Mouse (Mus musculus) frontal cortex, adult 2 months (tissue): Measurements from ENCODE around the gene Camk2d. TPM values are rescaled to one million over a fixed set of nuclear protein-coding genes. Genes with fewer than 3 reads are reported as not detected.

Experiments
- DNase-seq, 2 experiments: peaks; one replicate each; pipeline ENCODE4 v3.0.0; 2022; ENCODE audit warnings: low spot score in 1 of 2; ENCODE audit errors: extremely low spot score in 1 of 2
- polyA plus RNA-seq: library from polyadenylated mRNA; depleted of rRNA; stranded (reverse); fragments of >200 nt; gene quantifications from 2 replicates; pipeline ENCODE4 v1.2.3, GENCODE M21; 2012

The Camk2d gene
- polyA plus RNA-seq, 1 experiment = 142 TPM

DNA sequence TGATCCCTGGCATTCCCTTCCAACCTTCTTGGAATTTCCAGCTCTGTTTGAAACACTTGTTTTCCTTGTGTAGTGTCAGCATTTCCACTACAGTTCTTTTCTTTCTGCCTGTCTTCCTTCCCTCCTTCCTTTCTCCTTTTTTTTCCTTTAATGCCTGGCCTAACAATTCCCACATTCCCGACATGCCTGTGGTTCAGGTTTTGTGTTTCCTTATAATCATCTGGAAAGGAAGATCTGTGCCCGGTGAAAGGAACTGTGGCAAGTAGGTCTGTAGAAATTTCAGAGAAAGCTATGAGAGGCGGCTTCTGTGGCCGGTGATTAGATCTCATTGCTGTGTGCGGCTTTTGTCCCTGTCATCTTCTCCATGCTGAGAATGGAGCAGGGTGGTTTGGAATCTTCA, 139.1 kb downstream of the Camk2d start:
- no peak for DNase-seq

DNA sequence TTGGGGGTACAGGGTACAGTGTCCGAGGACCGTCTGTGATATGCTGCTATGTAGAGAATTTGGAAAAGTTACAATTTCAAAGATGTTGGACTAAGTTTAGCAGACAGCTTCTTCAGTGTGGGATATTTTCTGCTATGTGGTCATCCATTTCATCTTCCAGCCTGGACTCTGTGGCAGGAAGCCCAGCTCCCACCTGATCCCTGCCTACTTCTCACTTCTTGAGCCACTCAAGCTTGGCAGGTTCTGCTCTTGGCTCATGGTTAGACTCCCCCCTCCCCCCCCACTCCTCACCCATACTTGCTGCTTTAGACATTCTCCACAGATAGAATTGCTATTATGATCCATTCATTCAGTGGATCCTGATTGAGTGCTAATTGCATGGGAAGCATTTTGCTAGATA, 141.0 kb downstream of the Camk2d start:
- DNase-seq = no peak

DNA sequence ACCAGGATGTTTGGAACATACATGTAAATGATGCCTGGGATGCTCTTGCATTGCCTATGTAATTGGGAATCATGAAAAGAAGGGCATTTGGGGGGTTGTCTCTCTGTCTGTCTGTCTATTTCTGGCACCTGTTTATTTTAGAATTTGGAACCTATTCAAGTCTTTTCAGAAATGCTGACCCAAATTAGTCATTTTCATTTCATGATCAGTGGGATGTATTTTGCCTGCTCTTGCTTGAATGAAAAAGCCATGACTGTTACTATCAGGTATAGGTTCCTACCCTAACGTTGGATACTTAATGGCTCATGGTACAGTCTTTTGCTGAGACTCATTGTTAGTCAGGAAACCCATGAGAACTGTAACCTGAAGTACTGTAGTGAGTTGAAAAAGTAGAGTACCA, 144.0 kb downstream of the Camk2d start:
- DNase-seq = no peak

DNA sequence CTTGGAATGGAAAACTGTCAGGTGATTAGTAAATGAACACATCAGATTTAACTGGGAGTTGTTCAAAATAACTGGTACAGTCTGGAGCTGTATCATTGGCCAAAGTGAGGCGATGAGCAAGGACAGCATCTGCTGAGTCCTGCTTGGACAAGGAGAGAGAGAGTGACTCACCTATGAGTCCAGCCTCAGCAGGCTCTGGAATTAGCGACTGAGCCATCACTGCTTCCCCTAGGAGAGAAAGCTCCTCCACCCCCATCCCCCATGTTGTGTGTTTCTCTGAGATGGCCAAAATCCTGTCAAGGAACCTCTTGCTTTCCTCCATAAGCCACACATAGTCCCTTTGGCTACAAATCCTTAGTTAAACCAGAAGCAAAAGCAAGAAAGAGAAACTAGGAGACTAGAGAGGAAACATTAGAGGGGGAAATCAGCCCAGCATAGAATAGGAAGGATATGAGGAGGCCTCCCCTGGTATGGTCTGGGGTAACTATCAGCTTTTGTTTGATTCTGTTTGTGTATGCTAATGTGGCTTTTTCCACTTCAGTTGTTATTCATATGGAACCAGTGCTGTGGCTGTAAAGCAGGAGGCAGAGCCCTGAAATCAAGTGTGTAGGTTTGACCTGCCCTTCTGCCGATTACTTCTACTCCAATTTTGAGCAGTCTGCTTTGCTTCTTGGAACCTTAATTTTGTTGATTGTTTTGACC, 148.5 kb downstream of the Camk2d start:
- DNase-seq = no peak

DNA sequence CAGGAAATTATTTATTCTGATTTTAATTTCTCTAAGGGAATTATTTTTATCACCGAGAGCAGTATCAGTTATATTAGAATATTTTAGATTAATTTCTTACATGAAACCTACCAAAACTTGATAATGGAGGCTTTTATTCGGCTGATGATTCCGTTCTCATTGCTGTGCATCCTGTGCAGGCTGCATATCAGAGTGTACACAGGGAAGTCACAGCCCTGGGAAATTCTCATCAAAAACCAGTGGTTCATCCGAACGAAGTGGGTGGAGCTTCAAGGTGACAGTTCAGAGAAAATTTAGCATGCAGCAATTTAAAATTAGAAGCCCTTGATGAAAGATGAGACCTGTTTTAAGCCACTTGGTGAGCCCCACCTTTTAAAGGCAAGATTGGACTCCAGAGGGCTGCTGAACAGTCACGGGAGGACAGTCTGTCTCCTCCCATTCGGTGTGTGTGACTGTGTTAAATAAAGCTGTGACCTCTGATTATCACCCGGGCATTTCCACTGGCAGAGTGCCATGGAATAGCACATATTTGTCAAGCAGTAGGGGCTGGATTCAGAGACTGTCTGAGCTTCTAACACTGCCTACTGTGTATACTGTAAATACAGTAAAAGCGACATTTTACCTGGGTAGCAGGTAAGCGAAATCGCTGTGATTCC, 150.2 kb downstream of the Camk2d start:
- DNase-seq = no peak

DNA sequence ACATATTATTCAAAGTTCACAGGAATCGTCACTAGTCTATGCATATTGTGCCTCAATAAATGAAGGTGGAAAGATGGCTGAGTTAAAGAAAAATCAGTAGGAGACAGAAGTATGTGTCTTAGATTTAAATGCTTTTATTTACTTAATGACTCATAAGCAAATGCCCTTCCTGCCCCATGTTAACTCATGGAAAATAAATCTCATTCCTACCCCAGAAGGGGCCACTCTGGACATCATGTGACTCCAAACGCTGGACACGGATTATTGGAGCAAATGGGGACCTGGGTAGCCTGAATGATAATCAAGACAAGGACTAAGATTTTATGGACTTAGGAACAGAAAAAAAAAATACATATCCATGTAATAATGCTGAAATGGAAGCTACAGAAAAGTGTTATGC, 151.5 kb downstream of the Camk2d start:
- no peak for DNase-seq

DNA sequence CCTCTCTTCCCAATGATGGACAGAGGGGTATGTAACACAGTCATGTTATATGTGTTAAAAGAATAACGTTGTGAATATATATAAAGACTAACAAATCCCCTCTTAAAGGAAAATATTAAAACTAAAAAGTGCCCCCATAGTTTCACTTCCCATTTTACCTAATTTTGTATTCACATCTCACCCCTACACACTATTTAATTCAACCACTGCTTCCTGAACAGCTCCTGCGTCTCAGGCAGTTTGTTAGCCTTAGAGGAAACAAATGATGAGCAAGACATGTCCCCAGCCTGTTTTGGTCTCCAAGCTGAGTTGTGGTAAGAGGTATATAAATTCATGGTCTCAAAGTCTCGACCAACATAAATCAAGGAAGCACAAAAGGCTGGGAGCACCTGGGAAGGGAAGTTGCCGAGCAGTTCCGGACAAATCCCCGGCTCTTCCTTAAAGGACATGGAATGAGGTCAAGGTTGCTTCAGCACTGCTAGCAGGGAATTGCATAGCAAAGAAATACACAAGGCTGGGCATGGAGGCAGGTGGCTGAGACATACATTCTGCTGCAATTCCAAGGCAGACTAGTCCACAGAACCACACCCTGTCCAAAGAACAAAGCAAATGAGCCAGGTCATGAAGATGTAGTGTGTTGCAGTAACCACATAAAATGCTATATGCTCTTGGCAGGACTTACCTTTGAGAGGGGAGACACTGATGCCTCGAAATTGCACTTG, 155.4 kb downstream of the Camk2d start:
- DNase-seq = no peak

DNA sequence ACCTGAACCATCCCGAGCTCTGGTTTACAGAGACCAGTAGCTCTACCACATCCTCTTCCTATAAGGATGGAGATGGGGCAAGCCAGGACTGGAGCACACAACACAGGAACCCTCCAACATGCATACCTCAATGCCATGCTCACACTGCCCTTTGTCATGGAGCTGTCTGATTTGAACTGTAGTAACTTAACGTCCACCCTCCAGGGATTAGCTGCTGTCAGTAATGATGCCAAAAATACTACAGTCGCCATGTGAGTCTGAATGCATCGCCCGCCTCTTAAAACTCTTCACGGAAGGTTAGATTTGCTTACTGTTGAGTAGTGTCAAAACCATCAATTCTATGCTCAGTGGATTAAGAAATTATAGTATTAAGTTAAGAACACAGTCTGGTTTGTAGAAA, 156.9 kb downstream of the Camk2d start:
- DNase-seq = no peak

DNA sequence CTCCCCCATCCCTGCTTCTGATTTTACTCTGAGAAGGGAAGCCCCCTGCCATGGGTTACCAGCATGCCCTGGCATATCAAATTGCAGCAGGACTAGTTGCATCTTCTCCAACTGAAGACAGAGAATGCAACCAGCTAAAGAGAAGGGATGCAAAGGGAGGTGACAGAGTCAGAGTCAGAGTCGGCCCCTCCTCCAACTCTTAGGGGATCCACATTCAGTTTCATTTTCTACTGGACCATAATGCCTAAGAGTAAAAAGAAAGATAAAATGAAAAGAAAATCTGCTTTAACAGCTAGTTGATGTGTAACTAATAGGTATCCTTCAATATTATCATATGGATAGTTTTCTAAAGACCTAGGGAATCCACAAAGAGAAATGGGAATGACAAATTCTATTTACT, 162.3 kb downstream of the Camk2d start:
- DNase-seq = no peak

DNA sequence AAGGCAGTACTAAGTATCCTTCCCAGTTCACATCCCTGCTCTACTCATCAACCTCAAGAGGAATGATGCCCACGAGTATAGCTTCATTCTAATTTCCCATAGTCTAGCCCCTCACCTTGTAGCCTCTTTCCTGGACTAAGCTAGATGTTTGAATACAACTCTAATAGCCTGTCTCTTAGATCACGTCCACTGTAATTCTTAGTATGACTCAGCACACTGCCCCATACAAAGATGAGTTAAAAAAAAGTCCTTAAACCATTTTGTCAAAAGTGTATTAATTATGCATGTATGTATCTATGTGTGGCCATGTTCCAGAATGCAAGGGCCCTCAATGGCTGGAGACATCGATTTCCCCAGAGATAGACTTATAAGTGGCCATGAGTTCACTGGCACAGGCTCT, 164.5 kb downstream of the Camk2d start:
- DNase-seq = no peak

DNA sequence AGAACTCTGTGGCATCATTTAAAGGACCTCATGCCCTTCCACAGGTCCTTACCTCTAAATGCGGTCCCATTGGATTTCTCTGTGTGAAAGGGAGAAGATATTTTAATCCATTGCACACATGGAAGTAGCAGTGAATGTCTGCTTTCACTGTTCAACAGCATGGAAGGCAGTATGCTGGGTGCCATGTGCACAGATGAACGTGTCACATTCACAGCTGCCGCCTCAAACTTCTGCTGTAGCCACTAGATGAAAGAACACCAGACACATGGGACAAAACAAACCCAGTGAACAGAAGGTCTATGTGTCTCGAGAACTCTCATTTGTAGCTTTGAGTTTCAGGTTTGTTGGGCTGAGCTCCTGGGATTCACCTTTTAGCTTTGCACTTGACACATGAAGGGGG, 168.6 kb downstream of the Camk2d start:
- no peak for DNase-seq

DNA sequence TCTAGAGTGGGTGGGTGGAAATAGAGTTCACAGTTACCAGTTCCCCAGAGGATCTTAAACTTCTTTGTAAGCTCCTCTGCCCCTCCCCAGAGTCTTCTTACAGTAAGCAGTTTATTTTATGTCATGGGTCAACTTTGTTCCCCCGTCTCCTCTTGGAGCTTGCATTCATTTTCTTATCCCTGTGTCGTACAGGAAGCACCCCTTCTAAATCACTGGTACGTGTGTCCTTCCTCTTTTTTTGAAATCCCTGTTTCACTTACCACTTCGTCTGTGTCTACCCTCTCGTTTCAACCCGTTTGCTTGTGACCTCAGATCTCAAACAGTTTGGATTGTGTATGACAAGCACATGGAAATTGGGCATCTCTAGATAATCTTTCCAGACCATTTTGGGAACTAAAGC, 174.0 kb downstream of the Camk2d start:
- no peak for DNase-seq

DNA sequence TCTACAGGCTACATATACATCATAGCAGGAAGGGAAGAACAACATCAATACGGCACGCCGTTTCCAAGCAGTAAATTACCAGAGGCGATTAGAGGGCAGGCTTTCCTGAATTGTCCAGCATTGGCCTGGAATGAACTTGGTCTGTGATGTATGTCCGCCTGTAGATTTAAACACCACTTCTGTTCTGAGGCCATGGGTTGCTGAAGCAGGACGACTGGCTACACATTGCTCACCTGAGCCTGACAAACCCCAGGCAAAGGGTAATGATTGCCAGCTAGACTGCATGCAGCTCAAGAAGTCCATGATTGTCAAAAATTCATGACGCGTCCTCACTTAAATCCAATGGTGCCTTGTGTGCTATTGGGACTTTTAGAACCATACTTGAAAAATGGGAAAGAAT, 174.9 kb downstream of the Camk2d start:
- no peak for DNase-seq

DNA sequence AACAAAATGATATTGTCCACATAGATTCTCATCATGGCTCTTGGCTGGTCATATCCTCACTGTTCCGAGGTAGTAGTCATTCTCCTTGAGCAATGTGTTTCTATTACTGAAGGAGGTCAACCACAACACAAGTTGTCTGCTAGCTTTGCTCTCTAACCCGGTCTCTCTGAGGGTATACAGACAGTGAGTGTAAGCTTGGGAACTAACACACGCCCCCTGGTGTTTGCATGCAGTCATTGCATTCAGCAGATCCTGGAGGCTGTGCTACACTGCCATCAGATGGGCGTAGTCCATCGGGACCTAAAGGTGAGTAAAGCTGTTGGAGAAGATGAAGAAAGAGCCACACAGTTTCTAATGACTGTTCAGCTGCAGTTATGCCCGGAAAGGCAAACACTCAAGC, 175.4 kb downstream of the Camk2d start:
- peak; percentile 33 to 78 for DNase-seq

DNA sequence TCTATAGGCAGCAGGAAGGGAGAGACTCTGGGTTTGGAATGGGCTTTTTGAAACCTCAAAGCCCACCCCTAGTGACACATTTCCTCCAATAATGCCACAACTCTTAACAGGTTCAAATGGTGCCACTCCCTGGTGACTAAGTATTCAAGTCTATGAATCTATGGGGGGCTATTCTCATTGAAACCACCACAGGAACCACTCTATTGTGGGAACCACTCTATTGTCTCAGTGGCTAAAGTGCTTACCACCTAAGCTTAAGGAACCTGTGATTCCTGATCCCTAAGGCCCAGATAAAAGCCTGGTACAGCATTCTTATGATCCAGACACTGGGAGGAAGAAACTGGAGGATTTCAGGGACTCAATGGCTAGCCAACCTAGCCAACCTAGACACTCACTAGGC, 179.9 kb downstream of the Camk2d start:
- DNase-seq = no peak

DNA sequence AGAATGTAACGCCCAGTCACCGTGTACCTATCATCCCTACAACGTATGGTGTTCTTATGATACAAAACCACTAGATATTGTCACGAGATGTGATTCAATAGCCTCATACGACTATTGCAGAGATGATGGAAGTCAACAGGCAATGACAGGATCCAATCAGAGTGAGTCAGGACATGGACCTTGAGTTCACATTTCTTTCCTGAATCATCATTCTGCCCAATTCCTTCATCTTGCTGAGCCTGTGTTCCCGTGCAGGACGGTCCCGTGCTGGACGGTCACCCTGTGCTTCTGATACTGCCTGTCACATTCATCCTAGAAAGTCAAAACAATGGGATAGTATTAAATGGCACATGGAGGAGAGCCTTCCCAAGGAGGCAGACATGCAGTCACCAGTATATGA, 181.0 kb downstream of the Camk2d start:
- DNase-seq = no peak

DNA sequence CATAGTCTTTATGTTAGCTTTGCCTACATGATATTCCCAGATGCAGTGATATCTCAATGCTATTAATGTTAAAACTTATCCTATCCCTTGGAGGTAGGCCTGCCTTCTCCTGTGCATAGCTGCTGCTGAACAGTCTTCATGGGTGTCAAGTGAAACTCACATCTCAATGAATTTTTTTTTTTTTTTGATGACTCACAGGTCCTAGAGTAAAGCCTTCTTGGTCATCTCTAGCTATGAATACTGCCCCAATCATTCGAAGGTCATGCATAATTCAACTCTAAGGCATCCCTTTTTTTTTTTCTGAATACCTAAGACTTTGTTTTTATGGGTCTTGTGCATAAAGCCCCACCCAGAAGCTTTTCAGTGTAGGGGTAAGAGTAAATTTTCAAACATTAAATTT, 181.8 kb downstream of the Camk2d start:
- DNase-seq = no peak

DNA sequence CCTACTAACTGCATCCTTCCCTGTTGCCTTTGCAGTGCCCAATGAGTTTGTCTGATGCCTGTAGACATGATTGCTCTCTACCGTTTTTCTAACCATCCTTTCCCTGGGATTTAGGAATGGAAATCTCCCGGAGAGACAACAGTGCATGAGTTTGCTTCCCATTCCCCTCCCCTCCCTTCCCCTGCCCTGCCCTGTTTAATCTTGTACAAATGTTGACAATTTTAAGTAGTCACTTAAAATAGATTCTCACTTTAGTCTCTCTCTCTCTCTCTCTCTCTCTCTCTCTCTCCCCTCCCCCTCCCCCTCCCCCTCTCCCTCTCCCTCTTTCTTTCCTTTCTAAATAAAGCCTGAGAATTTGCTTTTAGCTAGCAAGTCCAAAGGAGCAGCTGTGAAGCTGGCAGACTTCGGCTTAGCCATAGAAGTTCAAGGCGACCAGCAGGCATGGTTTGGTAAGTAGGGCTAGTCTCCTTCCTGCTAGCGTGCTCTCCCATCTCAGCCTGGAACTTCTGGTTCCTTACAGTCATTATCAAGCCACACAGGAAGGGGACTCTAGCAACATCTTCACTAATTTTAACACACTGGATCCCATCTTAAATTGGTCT, 184.0 kb downstream of the Camk2d start:
- DNase-seq = no peak

DNA sequence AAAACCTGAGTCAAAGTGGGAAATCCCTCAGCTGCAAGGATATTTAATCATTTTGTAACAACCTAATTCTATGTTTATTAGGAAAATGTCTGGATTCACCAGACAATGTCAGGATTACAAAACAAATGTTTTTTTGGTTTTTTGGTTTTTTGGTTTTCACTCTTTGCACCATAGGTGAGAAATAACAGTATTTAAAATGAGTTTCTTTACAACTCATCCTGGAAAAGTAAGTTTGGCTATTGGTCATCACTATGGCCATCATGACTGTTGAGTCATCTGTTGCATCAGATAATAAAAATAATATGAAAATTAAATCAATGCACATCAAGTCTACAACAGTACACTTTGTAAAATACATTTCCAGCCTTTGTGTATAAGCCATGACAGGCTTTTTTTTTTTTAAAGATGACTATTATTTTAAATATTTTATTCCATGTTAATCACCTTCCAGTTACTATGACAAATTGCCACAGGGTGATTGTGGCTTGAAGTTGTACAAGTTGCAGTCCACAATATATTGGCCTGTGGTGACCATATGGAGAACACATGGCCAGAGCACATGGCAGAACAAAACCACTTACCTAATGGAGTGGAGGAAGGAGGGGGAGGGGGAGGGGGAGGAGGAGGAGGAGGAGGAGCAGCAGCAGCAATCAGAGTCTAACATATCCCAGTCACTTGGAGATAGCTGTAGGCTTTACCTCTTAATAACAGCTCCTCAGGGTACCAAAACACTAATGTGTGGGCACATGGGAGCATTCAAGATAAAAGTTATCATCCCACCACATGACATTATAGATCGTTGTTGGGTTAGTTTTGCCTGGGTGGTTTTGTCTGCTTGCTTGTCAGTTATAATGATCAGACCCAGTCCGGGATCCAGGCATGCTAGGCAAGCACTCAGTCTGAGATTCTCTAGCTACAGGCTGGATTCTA, 197.2 kb downstream of the Camk2d start:
- DNase-seq = no peak

DNA sequence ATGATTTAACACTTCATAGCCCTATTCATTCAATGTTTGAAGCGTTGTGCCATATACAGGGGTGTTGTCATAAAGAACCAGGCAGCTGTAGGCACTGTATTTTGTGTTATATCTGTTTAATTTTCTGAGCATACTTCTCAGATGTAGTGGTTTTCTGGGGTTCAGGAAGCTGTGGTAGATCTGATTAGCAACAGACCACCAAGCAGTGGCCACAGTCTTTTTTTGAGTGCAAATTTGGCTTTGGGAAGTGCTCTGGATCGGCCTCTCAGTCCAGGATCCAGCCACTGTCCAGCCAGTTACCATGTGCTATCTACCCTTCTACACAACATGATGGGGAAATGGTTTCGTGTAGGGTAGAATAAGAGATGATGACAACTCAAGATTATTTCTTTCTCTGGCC, 199.8 kb downstream of the Camk2d start:
- DNase-seq = no peak

DNA sequence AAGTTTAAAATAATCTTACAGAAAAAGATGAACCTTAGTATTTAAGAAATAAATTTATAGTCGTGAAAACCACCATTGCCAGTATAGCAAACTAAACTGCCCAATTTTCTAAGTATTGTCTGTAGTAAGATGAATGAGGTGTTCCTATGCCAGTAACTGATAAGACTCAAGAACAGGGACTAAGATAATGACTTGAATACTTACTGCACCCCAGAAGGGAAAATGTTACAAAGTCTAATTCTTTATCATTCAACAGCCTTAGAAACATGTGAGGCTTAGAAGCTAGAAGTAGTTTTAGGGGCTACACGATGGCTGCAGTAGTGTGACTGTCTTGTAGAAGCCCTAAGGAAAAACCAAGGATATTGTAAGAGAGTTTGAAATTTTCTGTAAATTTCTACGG, 200.9 kb downstream of the Camk2d start:
- DNase-seq = no peak
